Mouse (Mus musculus) MEL (cell line): Measurements from ENCODE around the gene Dop1b. TPM values are rescaled to one million over a fixed set of nuclear protein-coding genes. Genes with fewer than 3 reads are reported as not detected.

Experiments used
- DNase-seq: peaks from one replicate; pipeline ENCODE4 v3.0.0; 2011; ENCODE audit warnings: low read depth, low spot score
- H3K27ac ChIP-seq: 2 replicates; pipeline ENCODE4 v1.5.1; 2012; ENCODE audit warnings: low read depth, mild to moderate bottlenecking, control low read depth, low read length, moderate library complexity; ENCODE audit not compliant: control insufficient read depth
- H3K27me3 ChIP-seq, 2 experiments: fragments of 150-350 bp in 1 of 2; sonication (generic) in 1 of 2; 2 replicates each; pipeline ENCODE4 v1.6.1; 2012; ENCODE audit warnings: low read length in 2 of 2, mild to moderate bottlenecking in 2 of 2, improper control_type of control experiment in 1 of 2, moderate library complexity in 1 of 2; ENCODE audit not compliant: insufficient read depth in 2 of 2, control insufficient read depth in 1 of 2
- H3K36me3 ChIP-seq, 2 experiments: 2 replicates each; pipeline ENCODE4 v1.6.1; 2012 to 2014; ENCODE audit warnings: low read length in 2 of 2, improper control_type of control experiment in 1 of 2, inconsistent platforms in 1 of 2, mild to moderate bottlenecking in 1 of 2; ENCODE audit not compliant: insufficient read depth in 2 of 2, control insufficient read depth in 1 of 2
- H3K4me1 ChIP-seq, 2 experiments: fragments of 150-350 bp in 1 of 2; sonication (generic) in 1 of 2; 2 replicates each; pipeline ENCODE4 v1.6.1; 2012; ENCODE audit warnings: low read length in 2 of 2, improper control_type of control experiment in 1 of 2, mild to moderate bottlenecking in 1 of 2; ENCODE audit not compliant: insufficient read depth in 2 of 2, control insufficient read depth in 1 of 2
- H3K4me3 ChIP-seq, 2 experiments: fragments of 150-350 bp in 1 of 2; sonication (generic) in 1 of 2; 2 replicates each; pipeline ENCODE4 v1.5.1; 2012; ENCODE audit warnings: low read depth in 2 of 2, low read length in 2 of 2, mild to moderate bottlenecking in 2 of 2, moderate library complexity in 2 of 2, control low read depth in 1 of 2, improper control_type of control experiment in 1 of 2; ENCODE audit not compliant: control insufficient read depth in 1 of 2, insufficient read depth in 1 of 2
- H3K79me2 ChIP-seq: 2 replicates; pipeline ENCODE4 v1.6.1; 2012; ENCODE audit warnings: mild to moderate bottlenecking, low read length, moderate library complexity; ENCODE audit not compliant: control insufficient read depth, poor library complexity, insufficient read depth
- H3K9ac ChIP-seq: 2 replicates; pipeline ENCODE4 v1.6.1; 2012; ENCODE audit warnings: low read depth, mild to moderate bottlenecking, control low read depth, low read length, moderate library complexity; ENCODE audit not compliant: control insufficient read depth, poor library complexity, severe bottlenecking
- H3K9me3 ChIP-seq: fragments of 150-350 bp; sonication (generic); replicated peaks from 2 replicates; pipeline ENCODE4 v1.6.1; 2012; ENCODE audit warnings: mild to moderate bottlenecking, low read length, improper control_type of control experiment, moderate library complexity; ENCODE audit not compliant: insufficient read depth
- CHD1 ChIP-seq: IDR thresholded peaks from 2 replicates; pipeline ENCODE4 v1.6.1; 2012; ENCODE audit warnings: low read depth, mild to moderate bottlenecking, inconsistent platforms, low read length, improper control_type of control experiment
- CTCF ChIP-seq, 3 experiments: IDR thresholded peaks in 2 of 3; conservative IDR thresholded peaks in 1 of 3; 2 replicates each; pipeline ENCODE4 v1.5.1; 2011 to 2012; ENCODE audit warnings: low read length in 3 of 3, low read depth in 2 of 3, mild to moderate bottlenecking in 2 of 3, improper control_type of control experiment in 1 of 3, inconsistent platforms in 1 of 3, mixed read lengths in 1 of 3, moderate library complexity in 1 of 3; ENCODE audit not compliant: control insufficient read depth in 1 of 3, insufficient read depth in 1 of 3, poor library complexity in 1 of 3, severe bottlenecking in 1 of 3
- GATA1 ChIP-seq: IDR thresholded peaks from 2 replicates; pipeline ENCODE4 v1.6.1; 2011; ENCODE audit warnings: low read depth, low read length, improper control_type of control experiment
- MAX ChIP-seq: IDR thresholded peaks from 2 replicates; pipeline ENCODE4 v1.6.1; 2011; ENCODE audit warnings: low read length, improper control_type of control experiment
- MAZ ChIP-seq: IDR thresholded peaks from 2 replicates; pipeline ENCODE4 v1.6.1; 2012; ENCODE audit warnings: low read depth, mild to moderate bottlenecking, inconsistent platforms, low read length, improper control_type of control experiment
- MXI1 ChIP-seq: IDR thresholded peaks from 2 replicates; pipeline ENCODE4 v1.6.1; 2011; ENCODE audit warnings: mild to moderate bottlenecking, low read depth, low read length, improper control_type of control experiment
- RCOR1 ChIP-seq: IDR thresholded peaks from 2 replicates; pipeline ENCODE4 v1.6.1; 2012; ENCODE audit warnings: low read depth, mild to moderate bottlenecking, inconsistent platforms, low read length, improper control_type of control experiment
- SIN3A ChIP-seq: IDR thresholded peaks from 2 replicates; pipeline ENCODE4 v1.6.1; 2012; ENCODE audit warnings: low read length, improper control_type of control experiment, inconsistent platforms
- SMC3 ChIP-seq: IDR thresholded peaks from 2 replicates; pipeline ENCODE4 v1.6.1; 2011; ENCODE audit warnings: low read depth, low read length, improper control_type of control experiment
- TBP ChIP-seq: IDR thresholded peaks from 2 replicates; pipeline ENCODE4 v1.8.0; 2011; ENCODE audit warnings: low read depth, low read length, improper control_type of control experiment
- USF2 ChIP-seq, 2 experiments: IDR thresholded peaks; 2 replicates each; pipeline ENCODE4 v1.6.1; 2011 to 2012; ENCODE audit warnings: improper control_type of control experiment in 2 of 2, low read length in 2 of 2, borderline replicate concordance in 1 of 2, inconsistent platforms in 1 of 2, low read depth in 1 of 2, mild to moderate bottlenecking in 1 of 2; ENCODE audit not compliant: insufficient read depth in 1 of 2
- ZKSCAN1 ChIP-seq: IDR thresholded peaks from 2 replicates; pipeline ENCODE4 v1.6.1; 2012; ENCODE audit warnings: low read depth, mild to moderate bottlenecking, inconsistent platforms, low read length, improper control_type of control experiment, moderate library complexity
- polyA plus RNA-seq, 2 experiments: library from polyadenylated mRNA; stranded (reverse) in 1 of 2; unstranded in 1 of 2; fragments of >175 nt in 1 of 2; fragments of >200 nt in 1 of 2; gene quantifications; 2 replicates each; pipeline versions ENCODE4 v1.2.1 to v1.2.4; 2012; ENCODE audit warnings: low replicate concordance in 2 of 2, low read depth in 1 of 2; ENCODE audit not compliant: insufficient read length in 2 of 2, insufficient read depth in 1 of 2, missing spikeins in 1 of 2
- total RNA-seq: library from RNA; depleted of rRNA; stranded (reverse); fragments of 300-350 nt; gene quantifications from 2 replicates; pipeline ENCODE4 v1.2.3, GENCODE M21; 2012

The Dop1b gene
- total and polyA plus RNA-seq, 3 experiments = 5.8 to 11.3 TPM; not detected in 1

GRCm38 (mm10) chr16:93729801-93730721 lies 18.4 kb downstream of the Dop1b start:
- DNase-seq = no peak
- no peaks in the 10 kb centered on the region for H3K36me3 ChIP-seq
- no peaks in the 10 kb centered on the region for H3K4me1 ChIP-seq
- no peak overlapping the region for H3K4me3 ChIP-seq
- no peaks in the 10 kb centered on the region for H3K27me3 ChIP-seq
- no peaks in the 10 kb centered on the region for H3K79me2 ChIP-seq
- H3K9ac ChIP-seq = no peak overlapping the region
- TF ChIP-seq CHD1 = no peak
- TF ChIP-seq CTCF (IDR thresholded peaks at IDR 0.05 in 2 of 3, conservative IDR thresholded peaks at IDR 0.05 in 1 of 3; ENCODE audit: control insufficient read depth in 1 of 3, insufficient read depth in 1 of 3, low read depth in 2 of 3, low read length in 3 of 3, poor library complexity in 1 of 3, severe bottlenecking in 1 of 3) = no peak
- no peak for TF ChIP-seq MAX
- H3K27ac ChIP-seq = no peak overlapping the region
- no peaks in the 10 kb centered on the region for H3K9me3 ChIP-seq

GRCm38 (mm10) chr16:93731310-93731709 lies 19.6 kb downstream of the Dop1b start:
- no peak for DNase-seq
- no peak for TF ChIP-seq CHD1
- TF ChIP-seq USF2 (IDR thresholded peaks at IDR 0.05; ENCODE audit: borderline replicate concordance in 1 of 2, insufficient read depth in 1 of 2, low read depth in 1 of 2, low read length in 2 of 2) = no peak
- no peak for TF ChIP-seq SMC3
- no peak for TF ChIP-seq ZKSCAN1
- TF ChIP-seq GATA1 = no peak
- no peak for TF ChIP-seq RCOR1
- TF ChIP-seq MAZ = no peak
- TF ChIP-seq TBP = no peak
- TF ChIP-seq CTCF (IDR thresholded peaks at IDR 0.05 in 2 of 3, conservative IDR thresholded peaks at IDR 0.05 in 1 of 3; ENCODE audit: control insufficient read depth in 1 of 3, insufficient read depth in 1 of 3, low read depth in 2 of 3, low read length in 3 of 3, poor library complexity in 1 of 3, severe bottlenecking in 1 of 3) = no peak
- TF ChIP-seq MXI1 = no peak
- no peak for TF ChIP-seq SIN3A
- Histone ChIP-seq H3K9ac (no peak overlapping the region), H3K27ac (no peak overlapping the region), H3K4me3 (no peak overlapping the region), H3K27me3 (no peaks in the 10 kb centered on the region), H3K9me3 (no peaks in the 10 kb centered on the region), H3K79me2 (no peaks in the 10 kb centered on the region), H3K4me1 (no peaks in the 10 kb centered on the region), H3K36me3 (no peaks in the 10 kb centered on the region)
